Comparison of ENCODE assay signal across 20 mouse cellular contexts in the genomic region with DNA sequence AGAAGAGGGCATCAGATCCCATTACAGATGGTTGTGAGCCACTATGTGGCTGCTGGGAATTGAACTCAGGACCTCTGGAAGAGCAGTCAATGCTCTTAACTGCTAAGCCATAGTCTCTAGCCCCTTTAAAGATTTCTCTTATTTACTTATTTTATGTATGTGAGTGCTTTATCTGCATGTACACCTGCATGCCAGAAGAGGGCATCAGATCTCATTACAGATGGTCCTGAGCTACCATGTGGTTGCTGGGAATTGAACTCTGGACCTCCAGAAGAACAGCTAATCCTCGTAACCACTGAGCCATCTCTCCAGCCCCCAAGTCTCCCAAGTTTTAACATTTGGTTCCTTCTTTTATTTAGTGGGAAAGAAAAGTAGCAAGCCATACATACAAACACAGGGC. TPM values are rescaled to one million over a fixed set of nuclear protein-coding genes. Genes with fewer than 3 reads are reported as not detected.
DNase-seq lines count a peak whose midpoint lies in the region; ATAC-seq and TF ChIP-seq lines count a peak whose summit lies in the region.
"Not testable (repeated sequence)": the region's sequence is repeated elsewhere in the genome, so short reads cannot be mapped to it uniquely, and the experiment has no call there.
"Had no signal": no experiment of that assay in that cellular context is flagged by ENCODE, and none has a peak within 500 bp of the region (broad histone marks: within the 10 kb centered on the region; RNA-seq: fewer than 3 reads in every experiment).

No protein-coding gene starts in this region.

- not testable (repeated sequence) for H3K36me3 ChIP-seq in E14TG2a.4 (ENCODE audit: insufficient read depth, low read length); intestine, postnatal 0 days (ENCODE audit: control insufficient read depth, insufficient read depth); midbrain, postnatal 0 days (ENCODE audit: insufficient read depth, low read length)

- 74% methylated on average over 1 of the region's 1 CpGs for WGBS in intestine, postnatal 0 days
- WGBS in midbrain, postnatal 0 days = 83% methylated on average over 1 of the region's 1 CpGs

- not testable (repeated sequence) for H3K4me2 ChIP-seq in intestine, postnatal 0 days (replicated peaks; ENCODE audit: low read depth); midbrain, postnatal 0 days (ENCODE audit: low read depth, low read length, poor library complexity, severe bottlenecking)

- H3K27ac ChIP-seq in intestine, postnatal 0 days (ENCODE audit: low read depth, low read length); left cerebral cortex, adult 2 months; midbrain, postnatal 0 days (ENCODE audit: low read depth, low read length): not testable (repeated sequence)

- peak; percentile 37 for TF ChIP-seq CTCF in E14TG2a.4 (conservative IDR thresholded peaks at IDR 0.05; ENCODE audit: low read length)
- peak; percentile 60 for TF ChIP-seq CTCF in intestine, postnatal 0 days (IDR thresholded peaks at IDR 0.05; ENCODE audit: low read depth)
- peak; percentile 27 for TF ChIP-seq CTCF in left cerebral cortex, adult 2 months (IDR thresholded peaks at IDR 0.05)
- peak; percentile 13; the same call in 1 of the 2 replicates for TF ChIP-seq CTCF in midbrain, postnatal 0 days (IDR thresholded peaks at IDR 0.05)

- not testable (repeated sequence) for H3K9me3 ChIP-seq in E14TG2a.4 (ENCODE audit: low read length); intestine, postnatal 0 days (ENCODE audit: control insufficient read depth); midbrain, postnatal 0 days (ENCODE audit: low read length)

- H3K9ac ChIP-seq in intestine, postnatal 0 days (ENCODE audit: low read depth, low read length); midbrain, postnatal 0 days (replicated peaks; ENCODE audit: low read length, poor library complexity, severe bottlenecking): not testable (repeated sequence)

- H3K4me1 ChIP-seq in E14TG2a.4 (replicated peaks; ENCODE audit: low read depth, low read length) = peaks cover 48% of the 10 kb centered on the region
- H3K4me1 ChIP-seq in intestine, postnatal 0 days (replicated peaks; ENCODE audit: control insufficient read depth, insufficient read depth, low read length); midbrain, postnatal 0 days (ENCODE audit: insufficient read depth, low read length): not testable (repeated sequence)

- intact Hi-C loops in left cerebral cortex, adult 2 months (cut with DNase I) = loop anchor here (5.0 kb wide), 2 partner anchors 314 to 864 kb away; no protein-coding TSS in a partner anchor

- not testable (repeated sequence) for H3K4me3 ChIP-seq in E14TG2a.4 (replicated peaks; ENCODE audit: low read length); intestine, postnatal 0 days (ENCODE audit: low read depth, low read length); left cerebral cortex, adult 2 months; midbrain, postnatal 0 days (ENCODE audit: low read depth, low read length)

- DNase-seq in R1 (ENCODE audit: low read depth, low spot score) = peak; percentile 63
- DNase-seq in heart, adult 11 months = peak; percentile 13
- DNase-seq in left cerebral cortex, adult 2 months (ENCODE audit: extremely low spot score in 1 of 2, low spot score in 2 of 2); midbrain, postnatal 0 days (ENCODE audit: low spot score): not testable (repeated sequence)

- not testable (repeated sequence) for H3K27me3 ChIP-seq in E14TG2a.4 (ENCODE audit: insufficient read depth, low read length); intestine, postnatal 0 days (replicated peaks; ENCODE audit: control insufficient read depth, insufficient read depth, low read length); midbrain, postnatal 0 days (ENCODE audit: insufficient read depth, low read length)

- ATAC-seq in intestine, postnatal 0 days; midbrain, postnatal 0 days (ENCODE audit: low FRiP score): not testable (repeated sequence)

RNA-seq across cellular contexts. Expression of a gene that starts 18.8 kb away (rescaled TPM):
- 101 and 109 TPM in 2 replicates for polyA plus RNA-seq in intestine, postnatal 0 days (2015; fragmentation: Nextera tagmentation; extraction: Ambion mirVana)
- total RNA-seq in left cerebral cortex, adult 2 months (2021) = 100 to 1,000 TPM; 838 to 905 TPM
- 647 and 778 TPM in 2 replicates for total RNA-seq in midbrain, postnatal 0 days (2014; rRNA removed)
- 291 and 295 TPM in 2 replicates for polyA plus RNA-seq in midbrain, postnatal 0 days (2015; fragmentation: Nextera tagmentation; extraction: Ambion mirVana)

RNA-seq across cellular contexts. Expression of a gene that starts 30.8 kb away (rescaled TPM):
- polyA plus RNA-seq in intestine, postnatal 0 days (2015; fragmentation: Nextera tagmentation; extraction: Ambion mirVana) = 1.7 and 2.4 TPM in 2 replicates
- not detected for total RNA-seq in left cerebral cortex, adult 2 months (2021)
- total RNA-seq in midbrain, postnatal 0 days (2014; rRNA removed) = not detected in 2 replicates
- not detected in 2 replicates for polyA plus RNA-seq in midbrain, postnatal 0 days (2015; fragmentation: Nextera tagmentation; extraction: Ambion mirVana)
- total RNA-seq: G1E; heart, adult 18-20 months; heart, postnatal 25 days had no signal
- polyA plus RNA-seq: C2C12; cerebellum, adult 2 months; embryonic facial prominence, embryonic 10.5 days; forebrain, embryonic 13.5 days; G1E; hindbrain, embryonic 10.5 days; hindbrain, embryonic 14.5 days had no signal

RNA-seq across cellular contexts. Expression of a gene that starts 39.0 kb away (rescaled TPM):
- polyA plus RNA-seq in intestine, postnatal 0 days (2015; fragmentation: Nextera tagmentation; extraction: Ambion mirVana) = 39.6 and 40.7 TPM in 2 replicates
- total RNA-seq in left cerebral cortex, adult 2 months (2021) = 1 to 10 TPM; 4.1 to 6.6 TPM
- total RNA-seq in midbrain, postnatal 0 days (2014; rRNA removed) = 8.6 and 10.0 TPM in 2 replicates
- 20.4 and 22.6 TPM in 2 replicates for polyA plus RNA-seq in midbrain, postnatal 0 days (2015; fragmentation: Nextera tagmentation; extraction: Ambion mirVana)

RNA-seq across cellular contexts. Expression of a gene that starts 57.8 kb away (rescaled TPM):
- polyA plus RNA-seq in intestine, postnatal 0 days (2015; fragmentation: Nextera tagmentation; extraction: Ambion mirVana) = not detected in 2 replicates
- not detected for total RNA-seq in left cerebral cortex, adult 2 months (2021)
- total RNA-seq in midbrain, postnatal 0 days (2014; rRNA removed) = not detected in 2 replicates
- polyA plus RNA-seq in midbrain, postnatal 0 days (2015; fragmentation: Nextera tagmentation; extraction: Ambion mirVana) = not detected in 2 replicates
- polyA plus RNA-seq: C2C12; embryonic facial prominence, embryonic 10.5 days; forebrain, embryonic 13.5 days; G1E; heart, embryonic 15.5 days; hindbrain, embryonic 10.5 days; hindbrain, embryonic 14.5 days; intestine, embryonic 16.5 days; Patski had no signal

RNA-seq across cellular contexts. Expression of a gene that starts 59.2 kb away (rescaled TPM):
- polyA plus RNA-seq in intestine, postnatal 0 days (2015; fragmentation: Nextera tagmentation; extraction: Ambion mirVana) = 1.1 and 1.4 TPM in 2 replicates
- total RNA-seq in left cerebral cortex, adult 2 months (2021) = not detected
- total RNA-seq in midbrain, postnatal 0 days (2014; rRNA removed) = not detected in 2 replicates
- polyA plus RNA-seq in midbrain, postnatal 0 days (2015; fragmentation: Nextera tagmentation; extraction: Ambion mirVana) = not detected in 2 replicates
- total RNA-seq: G1E had no signal
- polyA plus RNA-seq: C2C12; cerebellum, adult 2 months; embryonic facial prominence, embryonic 10.5 days; embryonic facial prominence, embryonic 14.5 days; forebrain, embryonic 13.5 days; G1E; heart, embryonic 11.5 days; hindbrain, embryonic 10.5 days had no signal
